In the genomic region with DNA sequence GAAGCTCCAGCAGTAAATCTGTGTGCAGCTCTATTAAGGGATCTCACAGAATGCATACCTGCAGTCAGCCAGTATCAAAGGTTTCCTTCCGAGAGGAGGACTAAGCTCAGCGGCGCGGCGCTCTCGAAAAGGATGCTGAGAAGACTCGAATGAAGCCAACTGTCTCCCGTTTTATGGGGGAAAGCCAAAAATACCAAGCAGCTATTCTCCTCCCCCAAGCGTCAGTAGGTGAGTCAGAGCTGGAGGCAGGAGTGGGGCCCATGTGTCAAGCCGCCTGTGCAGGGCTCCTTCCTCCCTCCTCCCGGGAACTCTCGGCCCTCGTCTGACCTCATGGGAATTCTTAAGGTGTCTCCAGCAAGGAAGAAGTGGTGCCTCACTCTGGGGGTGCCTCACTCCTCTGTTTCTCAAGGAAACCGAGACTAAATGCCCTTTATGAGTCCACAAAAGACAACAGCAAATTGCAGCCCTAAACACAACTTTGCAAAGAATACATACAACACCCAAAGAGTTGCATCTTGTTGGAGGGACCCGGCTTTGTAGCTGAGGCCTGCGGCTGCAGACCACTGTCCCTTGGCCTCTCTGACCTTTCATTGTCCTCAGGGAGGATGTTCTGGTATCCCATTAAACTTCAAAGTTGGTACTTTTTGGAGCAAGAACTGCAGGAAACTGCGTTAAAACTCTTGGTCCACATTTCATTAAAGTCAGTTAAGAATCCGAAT, we compare ENCODE assay signal across 8 mouse cellular contexts. TPM values are rescaled to one million over a fixed set of nuclear protein-coding genes. Genes with fewer than 3 reads are reported as not detected.
DNase-seq lines count a peak whose midpoint lies in the region; ATAC-seq and TF ChIP-seq lines count a peak whose summit lies in the region.

No protein-coding gene starts in this region.

- intact Hi-C loops in heart, postnatal 36 days (cut with DNase I) = no loop called here

- no peak overlapping the region for H3K27ac ChIP-seq in heart, embryonic 12.5 days (ENCODE audit: poor library complexity, severe bottlenecking)
- no peak overlapping the region for H3K27ac ChIP-seq in kidney, postnatal 0 days
- H3K27ac ChIP-seq in lung, embryonic 15.5 days = peak overlapping the region; percentile 74

- TF ChIP-seq CTCF in kidney, postnatal 0 days (IDR thresholded peaks at IDR 0.05; ENCODE audit: low read depth) = no peak

- peak; percentile 45 to 51 for DNase-seq in heart, adult 18-20 months
- no peak for DNase-seq in heart, postnatal 36 days
- DNase-seq in Muller cell, postnatal 12 days (ENCODE audit: inconsistent ontology term) = peak; percentile 80
- peak; percentile 51 for DNase-seq in embryo, embryonic 10 days (ENCODE audit: low spot score)
- DNase-seq in kidney, postnatal 0 days (ENCODE audit: low spot score) = peak; percentile 30
- DNase-seq in right cerebral cortex, postnatal 25 days = peak; percentile 73

- ATAC-seq in heart, embryonic 12.5 days (ENCODE audit: insufficient number of reproducible peaks, low FRiP score) = no peak
- ATAC-seq in kidney, postnatal 0 days (replicated peaks; ENCODE audit: low FRiP score, low read depth) = no peak
- no peak for ATAC-seq in lung, embryonic 15.5 days (ENCODE audit: borderline replicate concordance, extremely low read depth, low FRiP score, low TSS enrichment)

- no peak overlapping the region; the same call in 1 of the 2 replicates for H3K9ac ChIP-seq in heart, embryonic 12.5 days
- H3K9ac ChIP-seq in kidney, postnatal 0 days (ENCODE audit: low read depth, low read length) = peak overlapping the region; percentile 73; the same call in 1 of the 2 replicates
- peak overlapping the region; percentile 62; the same call in 1 of the 2 replicates for H3K9ac ChIP-seq in lung, embryonic 15.5 days

- H3K4me1 ChIP-seq in heart, embryonic 12.5 days (replicated peaks) = peaks cover 36% of the 10 kb centered on the region
- H3K4me1 ChIP-seq in kidney, postnatal 0 days (replicated peaks; ENCODE audit: insufficient read depth, low read length) = peaks cover 10% of the 10 kb centered on the region; the same call in 1 of the 2 replicates
- H3K4me1 ChIP-seq in lung, embryonic 15.5 days = peaks cover 32% of the 10 kb centered on the region

- no peaks in the 10 kb centered on the region for H3K36me3 ChIP-seq in heart, embryonic 12.5 days
- H3K36me3 ChIP-seq in kidney, postnatal 0 days (ENCODE audit: insufficient read depth, low read length) = no peaks in the 10 kb centered on the region
- H3K36me3 ChIP-seq in lung, embryonic 15.5 days = no peaks in the 10 kb centered on the region

- WGBS in heart, embryonic 12.5 days = 11% methylated on average over 18 of the region's 18 CpGs
- 6% methylated on average over 18 of the region's 18 CpGs for WGBS in kidney, postnatal 0 days
- 4% methylated on average over 18 of the region's 18 CpGs for WGBS in lung, embryonic 15.5 days

- peaks cover 29% of the 10 kb centered on the region for H3K27me3 ChIP-seq in heart, embryonic 12.5 days (replicated peaks)
- no peaks in the 10 kb centered on the region for H3K27me3 ChIP-seq in kidney, postnatal 0 days (ENCODE audit: insufficient read depth, low read length)
- peaks cover 32% of the 10 kb centered on the region for H3K27me3 ChIP-seq in lung, embryonic 15.5 days

- H3K4me2 ChIP-seq in heart, embryonic 12.5 days = peak overlapping the region; percentile 89
- peak overlapping the region; percentile 95 for H3K4me2 ChIP-seq in kidney, postnatal 0 days (ENCODE audit: low read length)
- H3K4me2 ChIP-seq in lung, embryonic 15.5 days = peak overlapping the region; percentile 89

- H3K4me3 ChIP-seq in heart, embryonic 12.5 days = peak overlapping the region; percentile 72
- H3K4me3 ChIP-seq in kidney, postnatal 0 days (replicated peaks; ENCODE audit: low read depth, low read length) = peak overlapping the region; percentile 66; the same call in 1 of the 2 replicates
- peak overlapping the region; percentile 59 for H3K4me3 ChIP-seq in lung, embryonic 15.5 days

- H3K9me3 ChIP-seq in heart, embryonic 12.5 days (replicated peaks) = 0 out of 2 replicates have a peak, but pooled peaks cover 2% of the 10 kb centered on the region
- H3K9me3 ChIP-seq in kidney, postnatal 0 days (replicated peaks; ENCODE audit: low read length) = no peaks in the 10 kb centered on the region
- H3K9me3 ChIP-seq in lung, embryonic 15.5 days = no peaks in the 10 kb centered on the region

RNA-seq across cellular contexts. Expression of a gene that starts 2.0 kb away (rescaled TPM):
- total RNA-seq in heart, adult 18-20 months (2021) = under 1 TPM in 1 of 2 experiments, not detected in 1; 0.44 TPM
- total RNA-seq in heart, postnatal 36 days (2021) = under 1 TPM; 0.50 to 0.73 TPM
- polyA plus RNA-seq in heart, embryonic 12.5 days (2016; fragmentation: Nextera tagmentation; extraction: Ambion mirVana) = 5.9 and 6.2 TPM in 2 replicates
- polyA plus RNA-seq in kidney, postnatal 0 days (2015; fragmentation: Nextera tagmentation; extraction: Ambion mirVana) = 45.6 and 47.2 TPM in 2 replicates
- polyA plus RNA-seq in lung, embryonic 15.5 days (2015; fragmentation: Nextera tagmentation; extraction: Ambion mirVana) = 20.7 and 24.3 TPM in 2 replicates

Comparison
In these comparisons a context has a peak if more than half of its experiments do, and no peak if none do; other contexts are left out.
1. DNase-seq: peak in heart, adult 18-20 months (2 of 2), Muller cell, postnatal 12 days (single experiment), embryo, embryonic 10 days (single experiment), kidney, postnatal 0 days (single experiment) and right cerebral cortex, postnatal 25 days (single experiment); none in heart, postnatal 36 days (0 of 2).
2. Peak in every context shown above with its lines, with median percentiles within 50 percentile points of each other: H3K4me2 ChIP-seq and H3K4me3 ChIP-seq.